9 mouse cellular contexts compared by ENCODE assay signal in the genomic region with DNA sequence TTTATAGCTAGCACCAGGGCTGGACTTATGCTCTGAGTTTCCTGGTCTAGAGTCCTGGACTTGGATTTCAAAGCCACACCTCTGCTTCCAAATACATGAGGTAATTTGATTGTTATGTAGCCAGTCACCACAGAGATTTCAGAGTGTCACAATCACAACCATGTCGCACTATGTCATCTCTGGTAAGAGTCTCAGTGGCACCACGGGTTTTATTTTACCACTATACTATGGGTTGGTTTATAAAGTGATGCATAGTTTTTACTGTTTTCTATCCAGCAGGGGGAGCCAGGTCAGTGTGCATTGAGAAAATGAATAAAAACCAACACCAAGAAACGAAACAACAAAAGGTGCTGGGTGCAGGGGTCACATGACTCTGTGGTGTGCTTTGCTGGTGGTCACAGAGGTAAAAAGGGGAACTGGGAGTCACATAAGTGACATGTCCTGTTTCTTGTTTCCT. TPM values are rescaled to one million over a fixed set of nuclear protein-coding genes. Genes with fewer than 3 reads are reported as not detected.
A peak's percentile ranks its signal among the peaks of the same experiment; 100 is the strongest.
DNase-seq lines count a peak whose midpoint lies in the region; ATAC-seq and TF ChIP-seq lines count a peak whose summit lies in the region.
"Had no signal": no experiment of that assay in that cellular context is flagged by ENCODE, and none has a peak within 500 bp of the region (broad histone marks: within the 10 kb centered on the region; RNA-seq: fewer than 3 reads in every experiment).

No protein-coding gene starts in this region.

- H3K4me1 ChIP-seq in hindbrain, embryonic 11.5 days (replicated peaks; ENCODE audit: control insufficient read depth, insufficient read depth, low read length) = no peaks in the 10 kb centered on the region
- no peaks in the 10 kb centered on the region for H3K4me1 ChIP-seq in hindbrain, embryonic 16.5 days (ENCODE audit: control insufficient read depth, insufficient read depth, low read depth, low read length)
- peaks cover 4% of the 10 kb centered on the region; the same call in 1 of the 2 replicates for H3K4me1 ChIP-seq in limb, embryonic 14.5 days (ENCODE audit: control insufficient read depth, insufficient read depth, low read length)

- TF ChIP-seq POLR2A in limb, embryonic 14.5 days (IDR thresholded peaks at IDR 0.05; ENCODE audit: borderline replicate concordance, extremely low read depth, insufficient read depth, insufficient read length) = no peak

- no peaks in the 10 kb centered on the region for H3K36me3 ChIP-seq in hindbrain, embryonic 11.5 days (ENCODE audit: control insufficient read depth, insufficient read depth, low read length)
- no peaks in the 10 kb centered on the region for H3K36me3 ChIP-seq in hindbrain, embryonic 16.5 days (ENCODE audit: control insufficient read depth, insufficient read depth, low read length)
- H3K36me3 ChIP-seq in limb, embryonic 14.5 days (ENCODE audit: control insufficient read depth, insufficient read depth, low read length) = no peaks in the 10 kb centered on the region
- H3K36me3 ChIP-seq: limb, embryonic 12.5 days had no signal

- WGBS in hindbrain, embryonic 11.5 days = 49% methylated on average over 3 of the region's 3 CpGs
- 39% methylated on average over 3 of the region's 3 CpGs for WGBS in hindbrain, embryonic 16.5 days
- 32% methylated on average over 3 of the region's 3 CpGs for WGBS in limb, embryonic 14.5 days

- no peak overlapping the region for H3K9ac ChIP-seq in hindbrain, embryonic 11.5 days (ENCODE audit: low read depth, low read length)
- H3K9ac ChIP-seq in hindbrain, embryonic 16.5 days (ENCODE audit: low read depth, low read length) = no peak overlapping the region
- H3K9ac ChIP-seq in limb, embryonic 14.5 days (ENCODE audit: low read depth, low read length, severe bottlenecking) = no peak overlapping the region
- H3K9ac ChIP-seq: limb, embryonic 12.5 days had no signal

- H3K4me3 ChIP-seq in hindbrain, embryonic 11.5 days (ENCODE audit: low read depth, low read length) = no peak overlapping the region
- H3K4me3 ChIP-seq in hindbrain, embryonic 16.5 days (ENCODE audit: low read length) = no peak overlapping the region
- no peak overlapping the region for H3K4me3 ChIP-seq in limb, embryonic 14.5 days (replicated peaks; ENCODE audit: low read length)
- H3K4me3 ChIP-seq: limb, embryonic 12.5 days had no signal

- no peak overlapping the region for H3K4me2 ChIP-seq in hindbrain, embryonic 11.5 days (replicated peaks; ENCODE audit: low read depth, low read length)
- H3K4me2 ChIP-seq in hindbrain, embryonic 16.5 days (ENCODE audit: low read length) = no peak overlapping the region
- no peak overlapping the region for H3K4me2 ChIP-seq in limb, embryonic 14.5 days (replicated peaks; ENCODE audit: low read depth, low read length, severe bottlenecking)
- H3K4me2 ChIP-seq: limb, embryonic 12.5 days had no signal

- no peaks in the 10 kb centered on the region for H3K9me3 ChIP-seq in hindbrain, embryonic 11.5 days (ENCODE audit: control insufficient read depth, low read length)
- H3K9me3 ChIP-seq in hindbrain, embryonic 16.5 days (ENCODE audit: control insufficient read depth, low read length) = no peaks in the 10 kb centered on the region
- no peaks in the 10 kb centered on the region for H3K9me3 ChIP-seq in limb, embryonic 14.5 days (ENCODE audit: control insufficient read depth, low read length)
- H3K9me3 ChIP-seq: limb, embryonic 12.5 days had no signal

- DNase-seq in hindbrain, embryonic 11.5 days (ENCODE audit: low spot score) = peak; percentile 49
- peak; percentile 16 to 53 for DNase-seq in CD8-positive naive resting alpha-beta T cell, adult 2 months (ENCODE audit: low read depth in 2 of 2, low spot score in 2 of 2)
- DNase-seq in limb, embryonic 14.5 days (ENCODE audit: low spot score) = peak; percentile 12
- peak; percentile 60 for DNase-seq in retina, postnatal 1 day
- DNase-seq in right cerebral cortex, postnatal 14 days = no peak
- DNase-seq in urinary bladder, postnatal 36 days (ENCODE audit: low spot score in 2 of 2) = no peak

- no peak overlapping the region for H3K27ac ChIP-seq in hindbrain, embryonic 11.5 days (ENCODE audit: low read depth, low read length)
- H3K27ac ChIP-seq in hindbrain, embryonic 16.5 days (ENCODE audit: low read depth, low read length) = no peak overlapping the region
- no peak overlapping the region for H3K27ac ChIP-seq in limb, embryonic 14.5 days (replicated peaks; ENCODE audit: low read depth, low read length)
- H3K27ac ChIP-seq: limb, embryonic 12.5 days had no signal

- H3K27me3 ChIP-seq in hindbrain, embryonic 11.5 days (ENCODE audit: control insufficient read depth, insufficient read depth, low read length) = no peaks in the 10 kb centered on the region
- no peaks in the 10 kb centered on the region for H3K27me3 ChIP-seq in hindbrain, embryonic 16.5 days (replicated peaks; ENCODE audit: control insufficient read depth, insufficient read depth, low read length)
- no peaks in the 10 kb centered on the region for H3K27me3 ChIP-seq in limb, embryonic 14.5 days (ENCODE audit: control insufficient read depth, insufficient read depth, low read length)
- H3K27me3 ChIP-seq: limb, embryonic 12.5 days had no signal

- no peak for ATAC-seq in hindbrain, embryonic 11.5 days (ENCODE audit: low FRiP score)
- no peak for ATAC-seq in hindbrain, embryonic 16.5 days
- ATAC-seq in common myeloid progenitor, adult 5-6 weeks (replicated peaks; ENCODE audit: low read depth, poor library complexity, severe bottlenecking) = peak; percentile 87
- no peak for ATAC-seq in limb, embryonic 14.5 days (ENCODE audit: low FRiP score, low read depth)

RNA-seq across cellular contexts. Expression of gene Pik3c2a, which starts 15.8 kb away (rescaled TPM):
- polyA plus RNA-seq in hindbrain, embryonic 11.5 days (2014; fragmentation: Nextera tagmentation; extraction: Ambion mirVana) = 23.4 and 26.5 TPM in 2 replicates
- 11.9 and 12.8 TPM in 2 replicates for polyA plus RNA-seq in hindbrain, embryonic 16.5 days (2015; fragmentation: Nextera tagmentation; extraction: Ambion mirVana)
- total RNA-seq in common myeloid progenitor, adult 5-6 weeks (2017) = 4.5 and 6.4 TPM in 2 replicates
- polyA plus RNA-seq in limb, embryonic 14.5 days (2012; rRNA removed) = 21.4 and 21.8 TPM in 2 replicates
- 22.9 and 29.8 TPM in 2 replicates for polyA plus RNA-seq in limb, embryonic 14.5 days (2014; fragmentation: Nextera tagmentation; extraction: Ambion mirVana)

RNA-seq across cellular contexts. Expression of gene Nucb2, which starts 45.2 kb away (rescaled TPM):
- polyA plus RNA-seq in hindbrain, embryonic 11.5 days (2014; fragmentation: Nextera tagmentation; extraction: Ambion mirVana) = 19.2 and 19.5 TPM in 2 replicates
- 29.2 and 30.7 TPM in 2 replicates for polyA plus RNA-seq in hindbrain, embryonic 16.5 days (2015; fragmentation: Nextera tagmentation; extraction: Ambion mirVana)
- total RNA-seq in common myeloid progenitor, adult 5-6 weeks (2017) = 7.7 and 14.3 TPM in 2 replicates
- 10.8 and 21.5 TPM in 2 replicates for polyA plus RNA-seq in limb, embryonic 14.5 days (2012; rRNA removed)
- 27.5 and 29.7 TPM in 2 replicates for polyA plus RNA-seq in limb, embryonic 14.5 days (2014; fragmentation: Nextera tagmentation; extraction: Ambion mirVana)

Comparison
In these comparisons a context has a peak if more than half of its experiments do, and no peak if none do; other contexts are left out.
1. DNase-seq: peak in hindbrain, embryonic 11.5 days (single experiment), CD8-positive naive resting alpha-beta T cell, adult 2 months (2 of 2), limb, embryonic 14.5 days (single experiment) and retina, postnatal 1 day (single experiment); none in right cerebral cortex, postnatal 14 days (single experiment) and urinary bladder, postnatal 36 days (0 of 2).